Mouse (Mus musculus): ENCODE data around the gene Nol6. TPM values are rescaled to one million over a fixed set of nuclear protein-coding genes. Genes with fewer than 3 reads are reported as not detected.
A peak's percentile ranks its signal among the peaks of the same experiment; 100 is the strongest.

Nol6 gene
- polyA plus RNA-seq, 1 experiment from 2014 or later = 15.2 TPM

- no peaks in the 10 kb centered on the region for H3K4me1 ChIP-seq (ENCODE audit: control insufficient read depth, insufficient read depth, low read length)
- H3K27ac ChIP-seq (ENCODE audit: low read length) = no peak overlapping the region
- ATAC-seq (replicated peaks; ENCODE audit: extremely low read depth, insufficient read depth, low FRiP score) = no peak
- WGBS = 52% methylated on average over 4 of the region's 4 CpGs
- H3K36me3 ChIP-seq (ENCODE audit: control insufficient read depth, insufficient read depth) = no peaks in the 10 kb centered on the region
- no peaks in the 10 kb centered on the region for H3K9me3 ChIP-seq (replicated peaks; ENCODE audit: control insufficient read depth, low read length)
- H3K27me3 ChIP-seq (ENCODE audit: control insufficient read depth, insufficient read depth, low read length) = no peaks in the 10 kb centered on the region
- no peak overlapping the region for H3K9ac ChIP-seq (ENCODE audit: low read length)
- H3K4me2 ChIP-seq (ENCODE audit: low read depth, low read length) = no peak overlapping the region
- no peak overlapping the region for H3K4me3 ChIP-seq (ENCODE audit: low read length)
Observed at GRCm38 (mm10) chr4:41107440-41107839, 16.8 kb downstream of the Nol6 start.

GRCm38 (mm10) chr4:41102901-41103300, 21.4 kb downstream of the Nol6 start:
- H3K36me3 ChIP-seq (ENCODE audit: control insufficient read depth, insufficient read depth) = no peaks in the 10 kb centered on the region
- no peaks in the 10 kb centered on the region for H3K9me3 ChIP-seq (replicated peaks; ENCODE audit: control insufficient read depth, low read length)
- no peak overlapping the region for H3K4me2 ChIP-seq (ENCODE audit: low read depth, low read length)
- no peaks in the 10 kb centered on the region; the same call in 1 of the 2 replicates for H3K27me3 ChIP-seq (ENCODE audit: control insufficient read depth, insufficient read depth, low read length)
- no peak overlapping the region for H3K9ac ChIP-seq (ENCODE audit: low read length)
- H3K4me3 ChIP-seq (ENCODE audit: low read length) = no peak overlapping the region
- peaks cover 7% of the 10 kb centered on the region for H3K4me1 ChIP-seq (ENCODE audit: control insufficient read depth, insufficient read depth, low read length)
- ATAC-seq (replicated peaks; ENCODE audit: extremely low read depth, insufficient read depth, low FRiP score) = no peak
- no peak overlapping the region for H3K27ac ChIP-seq (ENCODE audit: low read length)

- H3K27ac ChIP-seq (ENCODE audit: low read length) = no peak overlapping the region
- peaks cover 4% of the 10 kb centered on the region; the same call in 1 of the 2 replicates for H3K27me3 ChIP-seq (ENCODE audit: control insufficient read depth, insufficient read depth, low read length)
- H3K4me3 ChIP-seq (ENCODE audit: low read length) = no peak overlapping the region
- no peak overlapping the region for H3K4me2 ChIP-seq (ENCODE audit: low read depth, low read length)
- no peaks in the 10 kb centered on the region for H3K36me3 ChIP-seq (ENCODE audit: control insufficient read depth, insufficient read depth)
- no peaks in the 10 kb centered on the region for H3K9me3 ChIP-seq (replicated peaks; ENCODE audit: control insufficient read depth, low read length)
- H3K4me1 ChIP-seq (ENCODE audit: control insufficient read depth, insufficient read depth, low read length) = peaks cover 18% of the 10 kb centered on the region
- H3K9ac ChIP-seq (ENCODE audit: low read length) = no peak overlapping the region
- ATAC-seq (replicated peaks; ENCODE audit: extremely low read depth, insufficient read depth, low FRiP score) = no peak
- 47% methylated on average over 1 of the region's 1 CpGs for WGBS
Observed at GRCm38 (mm10) chr4:41100986-41101385, 23.3 kb downstream of the Nol6 start.

- H3K4me2 ChIP-seq (ENCODE audit: low read depth, low read length) = peak overlapping the region; percentile 89
- no peak for ATAC-seq (replicated peaks; ENCODE audit: extremely low read depth, insufficient read depth, low FRiP score)
- H3K27ac ChIP-seq (ENCODE audit: low read length) = no peak overlapping the region
- H3K27me3 ChIP-seq (ENCODE audit: control insufficient read depth, insufficient read depth, low read length) = peaks cover 4% of the 10 kb centered on the region; the same call in 1 of the 2 replicates
- H3K4me1 ChIP-seq (ENCODE audit: control insufficient read depth, insufficient read depth, low read length) = peaks cover 25% of the 10 kb centered on the region
- no peaks in the 10 kb centered on the region for H3K36me3 ChIP-seq (ENCODE audit: control insufficient read depth, insufficient read depth)
- H3K9me3 ChIP-seq (replicated peaks; ENCODE audit: control insufficient read depth, low read length) = no peaks in the 10 kb centered on the region
- no peak overlapping the region; the same call in 1 of the 2 replicates for H3K9ac ChIP-seq (ENCODE audit: low read length)
- H3K4me3 ChIP-seq (ENCODE audit: low read length) = peak overlapping the region; percentile 56
- 17% methylated on average over 11 of the region's 11 CpGs for WGBS
Observed at GRCm38 (mm10) chr4:41098577-41098951, 25.7 kb downstream of the Nol6 start.

GRCm38 (mm10) chr4:41097871-41098576, 26.2 kb downstream of the Nol6 start, which contains the start of gene Aqp3:
Gene Aqp3 (minus strand): TSS chr4:41098183.
- Histone ChIP-seq H3K4me1 (ENCODE audit: control insufficient read depth, insufficient read depth, low read length) (peaks cover 25% of the 10 kb centered on the region), H3K4me2 (ENCODE audit: low read depth, low read length) (peak within 1 kb of the TSS; percentile 89), H3K9ac (ENCODE audit: low read length) (peak within 1 kb of the TSS; percentile 63), H3K36me3 (ENCODE audit: control insufficient read depth, insufficient read depth) (no peaks in the 10 kb centered on the region), H3K9me3 (replicated peaks; ENCODE audit: control insufficient read depth, low read length) (no peaks in the 10 kb centered on the region), H3K27ac (ENCODE audit: low read length) (no peak within 1 kb of the TSS), H3K4me3 (ENCODE audit: low read length) (peak within 1 kb of the TSS; percentile 56), H3K27me3 (ENCODE audit: control insufficient read depth, insufficient read depth, low read length) (peaks cover 4% of the 10 kb centered on the region; the same call in 1 of the 2 replicates)
- 0 out of 2 replicates have a peak, but pooled peaks have one; percentile 24 for ATAC-seq (replicated peaks; ENCODE audit: extremely low read depth, insufficient read depth, low FRiP score)
- 2% methylated on average over 42 of the region's 42 CpGs for WGBS

- Histone ChIP-seq H3K9ac (ENCODE audit: low read length) (no peak overlapping the region), H3K27me3 (ENCODE audit: control insufficient read depth, insufficient read depth, low read length) (peaks cover 4% of the 10 kb centered on the region; the same call in 1 of the 2 replicates), H3K36me3 (ENCODE audit: control insufficient read depth, insufficient read depth) (no peaks in the 10 kb centered on the region), H3K4me2 (ENCODE audit: low read depth, low read length) (peak overlapping the region; percentile 89), H3K9me3 (replicated peaks; ENCODE audit: control insufficient read depth, low read length) (no peaks in the 10 kb centered on the region), H3K27ac (ENCODE audit: low read length) (no peak overlapping the region), H3K4me1 (ENCODE audit: control insufficient read depth, insufficient read depth, low read length) (peaks cover 25% of the 10 kb centered on the region), H3K4me3 (ENCODE audit: low read length) (peak overlapping the region; percentile 56)
- WGBS = 78% methylated on average over 13 of the region's 13 CpGs
- no peak for ATAC-seq (replicated peaks; ENCODE audit: extremely low read depth, insufficient read depth, low FRiP score)
Observed at GRCm38 (mm10) chr4:41097381-41097780, 26.9 kb downstream of the Nol6 start.

GRCm38 (mm10) chr4:41096794-41097193, 27.5 kb downstream of the Nol6 start:
- WGBS = 73% methylated on average over 5 of the region's 5 CpGs
- H3K9ac ChIP-seq (ENCODE audit: low read length) = no peak overlapping the region
- no peak overlapping the region for H3K4me2 ChIP-seq (ENCODE audit: low read depth, low read length)
- no peak overlapping the region for H3K27ac ChIP-seq (ENCODE audit: low read length)
- no peaks in the 10 kb centered on the region for H3K36me3 ChIP-seq (ENCODE audit: control insufficient read depth, insufficient read depth)
- no peak overlapping the region for H3K4me3 ChIP-seq (ENCODE audit: low read length)
- no peaks in the 10 kb centered on the region for H3K9me3 ChIP-seq (replicated peaks; ENCODE audit: control insufficient read depth, low read length)
- peaks cover 4% of the 10 kb centered on the region; the same call in 1 of the 2 replicates for H3K27me3 ChIP-seq (ENCODE audit: control insufficient read depth, insufficient read depth, low read length)
- peaks cover 25% of the 10 kb centered on the region for H3K4me1 ChIP-seq (ENCODE audit: control insufficient read depth, insufficient read depth, low read length)
- no peak for ATAC-seq (replicated peaks; ENCODE audit: extremely low read depth, insufficient read depth, low FRiP score)

- Histone ChIP-seq H3K9me3 (replicated peaks; ENCODE audit: control insufficient read depth, low read length) (no peaks in the 10 kb centered on the region), H3K27me3 (ENCODE audit: control insufficient read depth, insufficient read depth, low read length) (peaks cover 4% of the 10 kb centered on the region; the same call in 1 of the 2 replicates), H3K4me3 (ENCODE audit: low read length) (no peak overlapping the region), H3K4me2 (ENCODE audit: low read depth, low read length) (no peak overlapping the region), H3K9ac (ENCODE audit: low read length) (no peak overlapping the region), H3K27ac (ENCODE audit: low read length) (no peak overlapping the region), H3K36me3 (ENCODE audit: control insufficient read depth, insufficient read depth) (no peaks in the 10 kb centered on the region), H3K4me1 (ENCODE audit: control insufficient read depth, insufficient read depth, low read length) (peaks cover 25% of the 10 kb centered on the region)
- 44% methylated on average over 8 of the region's 8 CpGs for WGBS
- ATAC-seq (replicated peaks; ENCODE audit: extremely low read depth, insufficient read depth, low FRiP score) = no peak
Observed at GRCm38 (mm10) chr4:41096169-41096568, 28.1 kb downstream of the Nol6 start.

- ATAC-seq (replicated peaks; ENCODE audit: extremely low read depth, insufficient read depth, low FRiP score) = peak; percentile 50
- no peak overlapping the region for H3K9ac ChIP-seq (ENCODE audit: low read length)
- peak overlapping the region; percentile 16; the same call in 1 of the 2 replicates for H3K4me2 ChIP-seq (ENCODE audit: low read depth, low read length)
- H3K9me3 ChIP-seq (replicated peaks; ENCODE audit: control insufficient read depth, low read length) = no peaks in the 10 kb centered on the region
- H3K27me3 ChIP-seq (ENCODE audit: control insufficient read depth, insufficient read depth, low read length) = peaks cover 4% of the 10 kb centered on the region; the same call in 1 of the 2 replicates
- 21% methylated on average over 9 of the region's 9 CpGs for WGBS
- no peak overlapping the region for H3K4me3 ChIP-seq (ENCODE audit: low read length)
- peaks cover 25% of the 10 kb centered on the region for H3K4me1 ChIP-seq (ENCODE audit: control insufficient read depth, insufficient read depth, low read length)
- H3K36me3 ChIP-seq (ENCODE audit: control insufficient read depth, insufficient read depth) = no peaks in the 10 kb centered on the region
- H3K27ac ChIP-seq (ENCODE audit: low read length) = no peak overlapping the region
Observed at GRCm38 (mm10) chr4:41094361-41094760, 29.9 kb downstream of the Nol6 start.

All from heart, embryonic 16.5 days (tissue).